Mouse (Mus musculus) small intestine, adult 2 months (tissue): ENCODE results near the gene 2900011O08Rik.
"Not testable (repeated sequence)": the region's sequence is repeated elsewhere in the genome, so short reads cannot be mapped to it uniquely, and the experiment has no call there.

Source experiments
- CTCF ChIP-seq: fragments of 200-500 bp; IDR thresholded peaks from 2 replicates; pipeline ENCODE4 v1.5.1; 2012; ENCODE audit warnings: low read depth, mild to moderate bottlenecking, control low read depth, inconsistent platforms, low read length, moderate library complexity, mixed read lengths; ENCODE audit not compliant: insufficient replicate concordance, insufficient read length; ENCODE audit errors: extremely low read depth
- POLR2A ChIP-seq: fragments of 200-500 bp; IDR thresholded peaks from 2 replicates; pipeline ENCODE4 v1.6.1; 2012; ENCODE audit warnings: low read depth, mild to moderate bottlenecking, control low read depth, inconsistent platforms, low read length, moderate library complexity

- TF ChIP-seq POLR2A, CTCF: not testable (repeated sequence)
Observed at GRCm38 (mm10) chr16:13976358-13976896, 10.0 kb upstream of the 2900011O08Rik start.
